Mouse (Mus musculus) liver, embryonic 14.5 days (tissue): ENCODE measurements around the gene Larp4b. TPM values are rescaled to one million over a fixed set of nuclear protein-coding genes. Genes with fewer than 3 reads are reported as not detected.

Experiments used
- ATAC-seq: fragments of 200-750 bp; cut with Nextera tagmentation; 2 replicates; pipeline ENCODE4 v1.8.0; 2017; ENCODE audit warnings: moderate number of reproducible peaks, mild to moderate bottlenecking, moderate library complexity; ENCODE audit not compliant: insufficient read depth
- DNase-seq, 3 experiments: peaks; one replicate each; pipeline ENCODE4 v3.0.0-alpha.2; 2012 to 2013; ENCODE audit warnings: low read depth in 3 of 3, low spot score in 3 of 3
- H3K27ac ChIP-seq: fragments of 300-500 bp; sonication (generic); 2 replicates; pipeline ENCODE4 v1.5.1; 2014; ENCODE audit warnings: moderate library complexity, mild to moderate bottlenecking, control low read depth, inconsistent platforms
- H3K27me3 ChIP-seq: fragments of 300-500 bp; sonication (generic); 2 replicates; pipeline ENCODE4 v1.6.1; 2014; ENCODE audit warnings: mild to moderate bottlenecking, low read length, moderate library complexity; ENCODE audit not compliant: control insufficient read depth, insufficient read depth
- H3K36me3 ChIP-seq: fragments of 300-500 bp; sonication (generic); replicated peaks from 2 replicates; pipeline ENCODE4 v1.6.1; 2014; ENCODE audit warnings: low read depth; ENCODE audit not compliant: control insufficient read depth, insufficient read depth
- H3K4me1 ChIP-seq, 2 experiments: fragments of 200-500 bp in 1 of 2; fragments of 300-500 bp in 1 of 2; sonication (generic) in 1 of 2; replicated peaks; 2 replicates each; pipeline ENCODE4 v1.6.1; 2012 to 2014; ENCODE audit warnings: antibody characterized with exemption in 1 of 2, inconsistent platforms in 1 of 2, low read length in 1 of 2; ENCODE audit not compliant: control insufficient read depth in 2 of 2, insufficient read depth in 2 of 2
- H3K4me2 ChIP-seq: fragments of 300-500 bp; sonication (generic); 2 replicates; pipeline ENCODE4 v1.6.1; 2014; ENCODE audit warnings: low read depth, mild to moderate bottlenecking, control low read depth, moderate library complexity
- H3K4me3 ChIP-seq, 2 experiments: fragments of 200-500 bp in 1 of 2; fragments of 300-500 bp in 1 of 2; sonication (generic) in 1 of 2; 2 replicates each; pipeline ENCODE4 v1.5.1; 2012 to 2014; ENCODE audit warnings: low read depth in 2 of 2, low read length in 2 of 2, mild to moderate bottlenecking in 2 of 2, control low read depth in 1 of 2, inconsistent platforms in 1 of 2, moderate library complexity in 1 of 2; ENCODE audit not compliant: insufficient read depth in 1 of 2
- H3K9ac ChIP-seq: fragments of 300-500 bp; sonication (generic); replicated peaks from 2 replicates; pipeline ENCODE4 v1.6.1; 2014; ENCODE audit warnings: mild to moderate bottlenecking, control low read depth, moderate library complexity
- H3K9me3 ChIP-seq: fragments of 300-500 bp; sonication (generic); 2 replicates; pipeline ENCODE4 v1.6.1; 2016; ENCODE audit warnings: low read length, mixed read lengths; ENCODE audit not compliant: control insufficient read depth
- CTCF ChIP-seq: IDR thresholded peaks from 2 replicates; pipeline ENCODE4 v1.5.1; 2016; ENCODE audit warnings: antibody characterized with exemption, low read depth, control low read depth
- EP300 ChIP-seq: IDR thresholded peaks from 2 replicates; pipeline ENCODE4 v1.6.1; 2016; ENCODE audit warnings: antibody characterized with exemption, low read depth
- WGBS: fragments of 180-500 bp; shearing (Covaris S2); extraction: QIAGEN DNeasy Blood & Tissue Kit; methylation state at CpG from one replicate; pipeline ENCODE4 v1.1.7; 2014; ENCODE audit not compliant: insufficient replicate concordance; 5-methylcytosine and 5-hydroxymethylcytosine counted together
- polyA plus RNA-seq, 2 experiments: library from polyadenylated mRNA; depleted of rRNA in 1 of 2; stranded (reverse) in 1 of 2; unstranded in 1 of 2; fragments of >200 nt; fragmentation: Nextera tagmentation in 1 of 2; extraction: Ambion mirVana in 1 of 2; gene quantifications; 2 replicates each; pipeline versions ENCODE4 v1.2.1 to v1.2.3; 2012 to 2014

Gene Larp4b
- polyA plus RNA-seq, 2 experiments = 16.5 to 27.7 TPM

DNA sequence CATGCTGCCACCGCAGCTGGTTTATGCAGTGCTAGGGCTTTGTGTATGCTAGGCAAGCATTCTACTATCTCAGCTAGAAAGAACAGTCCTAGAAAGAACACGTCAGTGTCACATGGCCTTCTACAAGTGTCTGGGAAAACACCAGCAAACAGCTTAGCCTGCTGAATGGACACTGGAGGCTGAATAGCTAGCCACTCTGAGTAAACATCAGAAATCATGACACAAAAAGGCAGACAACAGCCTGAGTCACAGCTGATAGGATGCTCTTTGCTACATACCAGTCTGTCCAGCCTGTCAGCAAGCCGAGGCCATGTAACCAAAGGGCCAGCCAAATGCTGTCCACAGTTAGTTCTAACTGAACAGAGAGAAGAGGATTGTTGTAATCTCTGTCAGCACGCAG is 32.3 kb upstream of the Larp4b start:
- WGBS = 60% methylated on average over 4 of the region's 4 CpGs
- no peak overlapping the region for H3K27ac ChIP-seq

DNA sequence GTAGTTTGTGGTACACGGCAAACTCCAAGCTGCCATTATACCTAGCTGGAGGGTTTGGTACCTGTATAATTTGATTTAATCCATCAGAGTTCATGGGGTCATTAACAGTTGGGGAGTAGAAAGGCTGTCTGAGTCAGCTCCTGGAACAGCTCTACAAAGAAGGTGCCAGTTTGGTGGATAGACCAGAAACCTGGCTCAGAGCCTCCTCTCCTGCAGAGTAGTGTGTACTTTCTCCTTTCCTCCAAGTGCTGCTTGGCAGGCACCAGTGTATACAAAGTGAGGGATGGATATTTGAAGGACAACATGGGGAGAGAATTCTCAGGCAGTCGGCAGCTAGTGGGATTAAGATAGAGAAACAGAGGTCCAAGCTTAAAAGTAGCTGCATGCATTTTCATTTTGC is 29.5 kb upstream of the Larp4b start:
- WGBS = 70% methylated on average over 2 of the region's 2 CpGs
- no peak overlapping the region for H3K4me2 ChIP-seq
- H3K4me3 ChIP-seq = no peak overlapping the region
- no peaks in the 10 kb centered on the region; a peak in 1 of 4 replicates for H3K4me1 ChIP-seq
- TF ChIP-seq EP300 (no peak), CTCF (no peak)
- no peak overlapping the region for H3K9ac ChIP-seq
- H3K9me3 ChIP-seq = no peaks in the 10 kb centered on the region
- ATAC-seq (no peak), DNase-seq (no peak)
- H3K36me3 ChIP-seq = no peaks in the 10 kb centered on the region
- no peaks in the 10 kb centered on the region for H3K27me3 ChIP-seq
- H3K27ac ChIP-seq = no peak overlapping the region

More for the DNA sequence above, 32.3 kb upstream of the Larp4b start:
- Histone ChIP-seq H3K4me3 (no peak overlapping the region), H3K9ac (no peak overlapping the region), H3K4me2 (no peak overlapping the region), H3K27me3 (no peaks in the 10 kb centered on the region), H3K4me1 (peaks cover 0 to 3% of the 10 kb centered on the region in 2 experiments; a peak in 1 of 4 replicates), H3K9me3 (no peaks in the 10 kb centered on the region), H3K36me3 (no peaks in the 10 kb centered on the region)
- TF ChIP-seq EP300 (no peak), CTCF (no peak)
- ATAC-seq = no peak
- no peak for DNase-seq

DNA sequence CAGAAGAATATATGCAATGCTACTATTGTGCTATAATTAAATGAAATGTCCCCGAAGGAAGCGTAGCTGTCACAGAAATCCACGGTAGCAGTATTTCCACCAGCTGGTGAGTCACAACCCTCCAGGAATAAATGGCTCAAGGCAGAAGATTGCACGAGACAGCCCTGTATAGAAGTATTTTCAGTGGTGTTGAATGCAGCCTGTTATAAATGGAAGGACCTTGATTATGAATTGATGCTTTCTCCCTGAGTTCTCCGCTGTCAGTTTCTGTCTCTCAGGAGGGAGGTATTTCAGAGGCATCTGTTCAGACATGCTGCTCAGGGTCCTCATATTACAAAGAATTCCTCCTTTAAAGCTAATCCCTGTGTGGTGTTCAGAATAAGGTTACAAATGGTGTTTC is 27.6 kb upstream of the Larp4b start:
- Histone ChIP-seq H3K36me3 (no peaks in the 10 kb centered on the region), H3K27me3 (no peaks in the 10 kb centered on the region), H3K27ac (no peak overlapping the region), H3K4me1 (no peaks in the 10 kb centered on the region; a peak in 1 of 4 replicates), H3K9me3 (no peaks in the 10 kb centered on the region), H3K9ac (no peak overlapping the region), H3K4me2 (no peak overlapping the region), H3K4me3 (no peak overlapping the region)
- TF ChIP-seq CTCF (no peak), EP300 (no peak)
- no peak for DNase-seq
- no peak for ATAC-seq
- 72% methylated on average over 5 of the region's 5 CpGs for WGBS

DNA sequence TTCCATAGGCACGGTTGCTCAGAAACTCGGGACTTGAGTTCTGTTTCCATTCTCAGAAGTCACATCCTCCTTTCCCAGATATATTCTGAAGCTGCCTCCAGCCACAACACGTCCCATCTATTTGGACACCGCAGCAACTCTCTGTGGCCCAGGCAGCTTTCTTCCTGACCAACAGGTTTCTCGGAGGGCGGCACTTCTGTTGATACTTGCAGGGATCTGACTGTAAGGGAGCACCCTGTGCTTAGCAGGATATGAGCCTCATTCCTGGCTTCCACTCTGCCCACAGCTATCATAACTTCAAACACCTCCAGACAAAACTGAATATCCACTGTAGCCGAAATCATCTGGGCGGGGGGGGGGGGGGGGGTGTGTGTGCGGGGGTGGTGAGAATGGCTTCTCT is 22.7 kb upstream of the Larp4b start:
- H3K4me2 ChIP-seq = no peak overlapping the region
- no peaks in the 10 kb centered on the region for H3K27me3 ChIP-seq
- no peak overlapping the region for H3K4me3 ChIP-seq
- H3K9ac ChIP-seq = no peak overlapping the region
- TF ChIP-seq EP300 (no peak), CTCF (no peak)
- 69% methylated on average over 9 of the region's 9 CpGs for WGBS
- H3K27ac ChIP-seq = no peak overlapping the region
- no peak for DNase-seq
- no peaks in the 10 kb centered on the region for H3K9me3 ChIP-seq
- no peak for ATAC-seq
- no peaks in the 10 kb centered on the region for H3K36me3 ChIP-seq
- peaks cover 0 to 1% of the 10 kb centered on the region in 2 experiments; a peak in 1 of 4 replicates for H3K4me1 ChIP-seq

DNA sequence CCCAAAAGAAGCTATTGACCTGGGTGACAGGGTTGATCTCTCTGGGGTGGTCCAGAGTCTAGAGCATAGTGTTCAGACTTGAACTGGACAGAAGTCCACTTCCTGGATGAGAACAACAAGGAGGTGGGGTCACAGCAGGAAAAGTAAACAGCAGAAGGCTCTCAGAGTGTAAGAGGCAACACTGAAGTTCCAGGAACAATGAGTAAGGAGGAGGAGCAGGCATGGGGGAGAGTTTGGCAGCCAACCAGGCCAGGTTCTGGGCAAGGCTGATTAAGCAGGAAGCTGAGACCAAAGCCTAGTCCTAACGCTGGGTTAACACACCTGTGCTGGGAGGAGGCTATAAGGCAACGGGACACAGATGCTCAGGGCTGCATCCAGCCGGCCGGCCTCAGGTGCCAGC is 19.9 kb upstream of the Larp4b start:
- no peak overlapping the region for H3K27ac ChIP-seq
- 54% methylated on average over 4 of the region's 4 CpGs for WGBS
- H3K4me3 ChIP-seq = no peak overlapping the region
- H3K9ac ChIP-seq = no peak overlapping the region
- ATAC-seq = no peak
- H3K36me3 ChIP-seq = no peaks in the 10 kb centered on the region
- H3K27me3 ChIP-seq = no peaks in the 10 kb centered on the region
- TF ChIP-seq EP300 (no peak), CTCF (no peak)
- H3K4me2 ChIP-seq = no peak overlapping the region
- H3K9me3 ChIP-seq = no peaks in the 10 kb centered on the region
- peaks cover 0 to 1% of the 10 kb centered on the region in 2 experiments; a peak in 1 of 4 replicates for H3K4me1 ChIP-seq
- DNase-seq = no peak
